Mouse (Mus musculus) kidney, adult 18-20 months (tissue): ENCODE measurements at regions not wholly inside any gene's neighbourhood (a gene's known extent, or its start where the extent isn't known, plus 50 kb on each side); places are given as distances from the start of the nearest gene placed in this dataset.

ENCODE experiments used
- DNase-seq: peaks from one replicate; pipeline ENCODE4 v3.0.0; 2021

DNA sequence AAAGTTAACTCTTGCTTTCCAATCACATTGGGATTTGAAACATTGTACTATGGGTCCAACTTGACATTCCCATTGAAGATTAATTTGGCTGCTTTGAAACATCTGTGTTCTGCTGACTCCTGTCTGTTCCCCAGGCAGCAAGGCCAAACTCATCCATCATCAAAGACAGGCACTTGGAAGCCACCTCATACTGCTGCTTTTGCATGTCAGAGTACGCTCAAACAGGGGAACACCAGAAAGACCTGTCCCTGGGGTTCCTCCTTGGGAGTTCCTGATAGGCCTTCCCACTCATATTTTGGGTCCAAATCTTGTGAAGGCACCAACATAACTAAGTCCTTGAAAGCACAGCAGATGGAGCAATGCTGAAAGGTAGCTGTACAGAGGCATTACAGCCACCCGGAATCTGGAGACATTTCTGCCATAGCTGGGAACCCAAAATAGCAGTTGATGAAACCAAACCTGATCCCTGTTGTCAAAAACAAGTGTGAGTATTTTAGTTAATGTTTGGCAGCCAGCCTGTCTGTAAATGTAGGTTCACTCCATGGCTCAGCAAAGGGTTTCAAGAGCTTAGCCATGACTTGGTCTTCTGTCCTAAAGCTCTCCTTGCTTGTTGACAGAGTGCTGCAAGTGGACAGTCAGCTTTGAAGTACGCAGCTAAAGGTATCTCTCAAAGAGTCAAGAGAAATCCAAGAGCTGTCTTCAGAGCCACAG lies 147.0 kb upstream of the Spag17 start:
- DNase-seq, result no peak

DNA sequence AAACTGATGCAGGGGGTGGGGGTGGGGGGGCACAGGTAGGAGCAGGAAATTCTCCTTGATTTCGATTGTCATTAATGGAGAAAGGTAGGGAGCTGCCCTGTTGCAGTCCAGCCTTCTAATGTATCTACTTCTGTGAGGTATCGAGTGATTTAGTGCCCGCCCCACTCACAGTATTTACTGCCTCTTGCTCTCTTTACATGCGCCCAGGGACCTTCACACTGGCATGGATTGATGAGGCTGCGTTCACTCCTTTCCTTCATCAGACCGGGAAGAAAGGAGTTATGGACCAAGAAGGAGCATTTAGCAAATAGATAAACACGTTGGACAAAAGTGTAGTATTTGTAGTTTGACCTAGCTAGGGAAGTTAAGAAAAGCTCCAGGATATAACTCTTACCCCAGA lies 145.6 kb upstream of the Spag17 start:
- no peak for DNase-seq

DNA sequence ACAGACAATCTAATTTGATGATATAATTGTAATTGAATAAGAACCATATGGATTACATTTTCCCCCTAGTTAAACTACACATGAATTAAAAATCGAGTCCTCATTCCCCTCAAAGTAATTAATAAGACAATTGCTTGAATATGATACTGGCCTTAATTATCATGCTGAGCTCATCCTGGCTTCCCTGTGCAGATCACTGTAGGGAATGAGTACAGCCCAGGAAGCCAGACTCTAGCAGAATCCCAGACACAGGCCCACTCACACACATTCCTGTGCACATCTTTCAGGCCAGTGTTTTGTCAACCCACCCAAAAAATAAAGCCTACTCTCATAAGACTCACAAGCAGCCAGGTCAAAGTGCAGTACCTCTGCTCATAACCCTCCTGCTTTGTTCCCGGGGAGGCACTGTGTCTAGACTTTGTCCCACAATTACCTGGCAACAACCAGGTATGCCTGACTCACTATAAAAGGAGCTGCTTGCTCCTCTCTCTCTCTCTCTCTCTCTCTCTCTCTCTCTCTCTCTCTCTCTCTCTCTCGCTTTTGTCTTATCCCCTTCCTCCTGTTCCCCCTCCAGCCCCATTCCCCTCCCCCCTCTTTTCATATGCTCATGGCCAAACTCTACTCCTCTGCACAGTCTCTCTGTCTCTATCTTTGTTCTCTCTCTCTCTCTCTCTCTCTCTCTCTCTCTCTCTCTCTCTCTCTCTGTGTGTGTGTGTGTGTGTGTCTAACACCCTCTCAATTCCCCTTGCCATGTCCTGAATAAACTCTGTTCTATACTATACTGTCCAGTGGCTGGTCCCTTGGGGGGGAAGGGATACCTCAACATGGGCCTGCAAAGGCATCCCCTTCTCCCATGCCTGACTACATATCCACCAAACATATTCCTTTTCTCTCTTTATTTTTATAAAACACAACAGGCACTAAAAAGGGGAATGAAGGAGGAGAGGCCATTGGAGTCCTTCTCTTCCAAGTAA lies 143.7 kb upstream of the Spag17 start:
- no peak for DNase-seq

DNA sequence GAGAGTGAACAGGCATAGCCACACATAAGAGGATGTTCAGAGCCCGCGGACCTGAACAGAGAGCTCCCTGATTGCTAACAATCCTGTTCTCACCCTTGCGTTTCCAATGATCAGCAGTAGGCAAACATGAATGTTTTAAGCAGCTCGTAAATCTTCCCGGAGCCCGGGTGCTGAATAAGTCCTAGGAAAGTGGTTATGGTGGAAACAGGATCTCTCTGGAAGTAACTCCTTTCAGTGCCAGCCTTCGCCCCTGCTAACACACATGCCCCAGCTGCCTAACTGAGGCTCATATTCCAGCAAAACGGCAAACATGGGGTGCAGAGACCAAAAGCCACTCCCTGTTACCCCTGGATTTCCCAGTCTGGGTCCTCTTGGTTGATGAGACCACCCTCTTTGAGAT lies 135.5 kb upstream of the Spag17 start:
- no peak for DNase-seq

DNA sequence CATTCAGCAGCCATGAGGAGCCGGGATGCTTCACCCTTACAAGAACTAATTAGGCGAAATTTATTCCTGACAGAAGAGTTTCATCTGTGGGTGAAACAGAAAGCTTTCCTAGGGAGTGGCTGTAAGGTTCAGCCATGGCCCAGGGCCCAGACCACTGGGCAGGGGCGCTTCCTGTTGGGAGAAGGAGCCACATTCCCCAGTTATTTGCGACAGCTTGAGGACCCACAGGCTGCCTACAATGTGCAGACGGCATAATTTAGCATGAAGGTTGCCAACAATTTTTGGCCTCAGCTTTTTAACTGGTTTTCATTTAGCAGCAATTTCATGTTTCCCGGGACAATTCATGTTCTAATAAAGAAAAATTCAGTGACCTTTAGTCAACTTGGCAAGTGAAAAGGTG lies 106.7 kb upstream of the Spag17 start:
- no peak for DNase-seq

DNA sequence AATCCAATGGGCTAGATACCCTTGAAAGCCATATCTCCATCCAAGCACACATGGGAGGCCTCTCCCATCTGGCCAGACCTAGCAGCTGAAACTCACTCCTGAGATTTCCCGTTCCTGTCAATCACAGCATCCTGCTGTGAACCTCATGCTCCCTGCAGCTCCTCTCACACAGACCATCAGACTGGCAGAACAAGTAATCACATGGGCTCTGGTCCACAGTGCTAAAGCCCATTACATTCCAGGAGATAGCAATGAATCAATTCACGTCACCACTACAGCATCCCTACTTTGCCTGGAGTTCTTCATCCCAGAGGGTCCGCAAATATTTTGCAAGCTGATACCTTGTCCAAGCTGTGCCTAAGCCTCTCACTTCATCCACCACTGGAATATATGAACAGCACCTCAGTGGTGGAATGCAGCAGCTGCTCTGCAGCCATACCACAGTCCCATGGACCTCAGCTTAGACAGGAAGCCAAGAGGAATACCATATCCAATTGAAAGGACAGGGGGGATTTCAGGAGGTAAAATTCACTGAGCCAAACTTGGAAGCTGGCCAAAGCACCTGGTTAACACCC lies 99.2 kb upstream of the Spag17 start:
- DNase-seq, result no peak

DNA sequence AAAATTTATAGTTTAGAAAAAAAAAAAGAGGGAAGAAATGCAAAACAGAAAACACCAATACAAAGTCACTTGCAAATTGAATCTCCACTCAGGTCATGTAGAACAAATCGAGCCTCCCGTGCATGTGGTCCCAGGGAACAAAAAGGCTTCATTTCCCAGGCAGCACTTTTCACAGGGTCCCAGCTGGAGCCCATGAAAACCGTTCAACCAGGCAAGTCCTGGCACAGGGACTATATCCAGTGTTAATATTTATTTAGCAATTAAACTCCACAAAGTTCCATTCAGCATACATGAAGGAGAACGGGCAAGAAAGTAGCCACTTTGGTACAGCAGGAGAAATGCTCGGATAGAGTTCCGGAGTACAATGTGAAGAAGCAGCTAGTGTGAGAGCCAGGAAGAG lies 93.9 kb upstream of the Spag17 start:
- DNase-seq, result peak; percentile 45

DNA sequence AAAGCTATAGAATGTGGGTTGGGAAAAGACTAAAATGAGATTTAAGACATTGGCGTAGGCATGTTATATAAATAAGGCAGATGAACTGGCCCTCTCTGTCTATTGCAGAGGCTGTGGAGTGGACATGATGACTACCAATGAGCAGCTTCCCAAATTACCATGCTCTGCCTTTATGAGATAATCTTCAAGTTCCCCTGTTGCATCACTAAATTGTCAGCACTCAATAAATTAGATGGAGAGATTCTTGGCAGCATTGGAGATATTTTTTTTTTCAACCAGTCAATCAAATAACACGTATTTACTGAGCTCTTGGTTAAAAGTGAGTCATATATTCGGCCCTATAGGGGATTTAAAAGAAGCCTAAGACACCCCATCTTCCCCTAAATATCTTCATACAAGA lies 91.6 kb upstream of the Spag17 start:
- DNase-seq, result no peak

DNA sequence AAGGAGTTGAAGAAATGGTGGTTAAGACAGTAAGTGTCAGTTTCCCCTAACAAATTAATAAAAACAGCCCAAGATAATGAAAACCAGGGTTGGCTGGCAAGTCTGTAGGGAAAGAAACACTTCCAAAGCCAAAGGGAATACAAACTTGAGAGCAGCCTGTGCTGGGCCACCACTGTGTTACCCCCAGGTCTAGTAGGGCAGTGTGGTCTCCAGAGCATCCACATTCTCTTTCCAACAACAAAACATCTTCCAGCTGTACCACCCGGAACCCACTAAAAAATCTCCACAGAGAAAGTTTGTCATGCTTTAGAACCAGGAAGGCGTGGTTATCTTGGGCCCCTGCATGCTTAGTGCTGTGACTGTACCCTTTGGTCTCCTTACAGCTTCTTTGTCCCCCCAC lies 89.4 kb upstream of the Spag17 start:
- no peak for DNase-seq

DNA sequence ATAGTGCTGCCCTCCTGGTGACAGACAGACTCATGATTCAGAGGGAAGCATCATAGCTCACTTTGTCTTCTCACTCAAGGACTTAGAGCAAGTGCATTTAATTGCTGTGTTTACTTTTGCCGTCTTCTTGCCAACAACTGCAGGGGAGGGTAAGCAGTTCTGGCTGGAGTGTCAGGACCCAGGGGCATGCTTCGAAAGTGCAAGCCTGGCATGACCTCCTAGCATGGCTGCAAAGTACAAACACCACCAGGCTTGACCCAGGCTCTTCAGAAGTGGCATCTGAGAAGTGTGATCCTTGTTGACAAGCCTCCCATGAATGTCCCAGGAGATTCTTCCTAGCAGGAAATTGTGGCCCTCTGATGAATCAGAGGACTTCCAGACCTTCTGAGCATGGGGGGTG lies 87.4 kb upstream of the Spag17 start:
- peak; percentile 16 for DNase-seq

DNA sequence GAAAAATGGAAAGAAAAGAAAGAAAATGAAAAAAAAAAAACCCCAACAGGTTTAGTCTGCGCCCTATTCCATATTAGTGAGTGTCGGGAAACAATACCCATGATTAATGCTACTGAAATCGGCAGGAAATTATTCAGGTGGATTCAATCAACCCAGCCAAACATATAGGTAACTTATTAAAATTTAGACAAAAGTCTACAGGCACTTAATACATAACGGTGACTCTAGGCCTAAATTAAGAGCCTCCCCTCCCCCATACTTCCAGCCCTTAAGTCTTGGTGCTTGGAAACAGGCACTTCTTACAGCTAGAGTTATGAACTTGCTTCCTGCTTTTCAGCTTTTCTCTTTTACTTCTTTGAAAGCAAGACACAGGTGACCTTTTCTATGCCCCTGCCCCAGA lies 74.7 kb upstream of the Spag17 start:
- no peak for DNase-seq

DNA sequence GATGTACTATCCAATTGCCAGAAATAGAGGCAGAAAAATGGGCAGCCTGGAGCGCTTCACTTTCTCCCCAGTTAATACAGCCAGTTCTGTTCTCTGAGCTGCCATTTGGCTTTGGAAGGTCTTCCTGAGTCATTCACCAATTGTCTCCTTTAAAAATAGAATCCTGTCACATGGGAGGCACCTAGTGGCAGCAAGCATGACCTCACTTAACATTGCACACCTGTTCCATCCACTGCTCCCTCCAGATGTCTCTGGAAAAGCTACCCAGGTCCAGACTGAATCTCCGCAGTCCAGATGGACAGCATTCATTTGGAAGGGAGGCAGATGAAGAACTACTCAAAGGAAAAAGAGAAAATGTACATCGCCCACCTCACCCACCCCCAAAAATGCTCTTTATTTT lies 73.9 kb upstream of the Spag17 start:
- no peak for DNase-seq

DNA sequence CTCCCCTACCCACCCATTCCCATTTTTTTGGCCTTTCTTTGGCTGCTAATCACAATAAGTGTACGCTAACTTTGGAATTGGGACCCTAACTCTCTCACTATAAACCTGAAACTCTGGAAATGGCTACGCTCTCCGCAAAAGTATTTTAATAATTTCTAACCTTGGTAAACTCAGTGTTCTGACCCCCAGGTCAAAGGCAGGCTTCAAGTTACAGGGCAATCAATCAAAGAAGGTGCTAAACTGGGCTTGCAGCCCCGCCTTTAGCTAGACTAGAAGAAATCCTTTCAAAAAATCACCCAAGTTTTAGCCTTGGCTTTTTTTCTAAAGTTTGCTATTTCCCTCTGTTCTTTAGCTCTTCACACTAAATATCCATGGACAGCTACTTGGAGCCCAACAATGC lies 72.4 kb upstream of the Spag17 start:
- DNase-seq, result no peak

DNA sequence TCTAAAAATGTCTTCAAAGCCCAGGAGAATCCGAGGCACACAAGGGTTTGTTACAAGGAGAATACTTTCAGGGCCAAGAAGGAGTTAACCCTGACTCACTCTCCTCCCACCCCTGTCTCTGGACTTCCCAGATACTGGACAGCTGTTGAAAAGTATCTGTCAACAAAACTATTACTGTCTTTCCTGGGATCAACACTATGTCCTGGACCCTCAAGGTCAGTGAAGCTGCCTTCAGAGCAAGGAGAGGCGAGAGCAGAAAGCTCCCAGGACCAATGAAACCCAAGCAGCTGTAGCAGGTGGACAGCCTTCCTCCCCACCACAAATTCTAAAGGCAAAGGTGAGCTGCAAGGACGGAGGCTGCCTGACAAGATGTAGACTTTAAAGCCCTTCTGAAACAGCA lies 70.1 kb upstream of the Spag17 start:
- DNase-seq, result no peak

DNA sequence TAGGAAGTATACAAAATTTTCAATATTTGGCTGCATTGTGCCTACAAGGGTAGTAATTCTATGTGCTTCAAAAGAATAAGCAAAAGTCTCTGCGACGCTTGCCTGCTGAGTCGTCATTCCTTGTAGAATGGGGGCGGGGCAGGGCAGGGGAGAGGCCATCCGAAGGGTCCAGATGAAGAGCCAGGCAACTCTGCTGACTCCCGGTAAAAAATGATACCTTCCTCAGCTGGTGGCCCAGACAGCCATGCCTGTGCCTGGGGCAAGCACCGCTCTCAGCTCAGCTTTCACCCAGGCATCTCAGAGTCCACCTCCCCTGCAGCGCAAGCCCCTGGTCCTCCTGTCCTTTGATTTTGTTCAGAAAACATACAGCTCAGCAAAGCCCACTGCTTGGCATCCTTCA lies 67.2 kb upstream of the Spag17 start:
- DNase-seq, result no peak

DNA sequence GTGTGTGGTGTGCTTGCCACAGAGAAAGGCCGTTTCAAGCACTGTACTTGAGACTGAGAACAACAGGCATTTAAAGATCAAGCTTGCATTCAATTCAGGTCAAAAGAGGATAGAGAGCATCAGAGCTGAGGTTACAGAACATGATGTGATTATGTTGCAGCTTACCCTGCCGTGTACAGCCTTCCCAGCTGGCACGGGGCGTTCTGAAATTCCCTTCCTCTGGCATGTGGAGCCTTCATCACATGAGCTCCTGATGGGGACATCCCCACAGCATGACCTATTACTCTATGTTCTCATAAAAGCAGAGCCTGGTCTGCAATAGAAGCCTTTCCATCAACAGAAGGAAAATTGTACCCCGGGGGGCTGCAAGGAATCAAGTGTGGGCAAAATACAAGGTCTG lies 62.5 kb upstream of the Spag17 start:
- no peak for DNase-seq

DNA sequence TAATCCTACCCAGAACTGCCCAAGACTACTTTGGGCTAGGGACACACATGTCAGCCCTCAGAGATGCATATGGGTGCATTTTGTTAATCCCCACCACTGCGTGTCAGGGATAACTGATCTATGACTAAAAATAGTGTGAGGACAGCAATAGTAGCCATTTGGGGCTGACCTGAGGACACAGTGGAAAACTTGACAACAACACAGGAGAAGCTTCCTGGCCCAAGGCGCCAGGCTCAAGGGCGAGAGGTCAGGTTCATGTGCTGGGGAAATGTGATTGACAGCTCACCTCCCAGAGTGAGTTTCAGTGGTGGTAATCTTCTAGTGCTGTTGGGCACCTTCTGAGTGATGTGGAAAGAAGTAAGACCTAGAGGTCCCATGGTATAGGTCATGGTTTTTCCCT lies 62.0 kb upstream of the Spag17 start:
- DNase-seq, result no peak
